Mouse (Mus musculus): ENCODE results near the gene Itgax.
"Not testable (repeated sequence)": the region's sequence is repeated elsewhere in the genome, so short reads cannot be mapped to it uniquely, and the experiment has no call there.

Itgax gene

DNA sequence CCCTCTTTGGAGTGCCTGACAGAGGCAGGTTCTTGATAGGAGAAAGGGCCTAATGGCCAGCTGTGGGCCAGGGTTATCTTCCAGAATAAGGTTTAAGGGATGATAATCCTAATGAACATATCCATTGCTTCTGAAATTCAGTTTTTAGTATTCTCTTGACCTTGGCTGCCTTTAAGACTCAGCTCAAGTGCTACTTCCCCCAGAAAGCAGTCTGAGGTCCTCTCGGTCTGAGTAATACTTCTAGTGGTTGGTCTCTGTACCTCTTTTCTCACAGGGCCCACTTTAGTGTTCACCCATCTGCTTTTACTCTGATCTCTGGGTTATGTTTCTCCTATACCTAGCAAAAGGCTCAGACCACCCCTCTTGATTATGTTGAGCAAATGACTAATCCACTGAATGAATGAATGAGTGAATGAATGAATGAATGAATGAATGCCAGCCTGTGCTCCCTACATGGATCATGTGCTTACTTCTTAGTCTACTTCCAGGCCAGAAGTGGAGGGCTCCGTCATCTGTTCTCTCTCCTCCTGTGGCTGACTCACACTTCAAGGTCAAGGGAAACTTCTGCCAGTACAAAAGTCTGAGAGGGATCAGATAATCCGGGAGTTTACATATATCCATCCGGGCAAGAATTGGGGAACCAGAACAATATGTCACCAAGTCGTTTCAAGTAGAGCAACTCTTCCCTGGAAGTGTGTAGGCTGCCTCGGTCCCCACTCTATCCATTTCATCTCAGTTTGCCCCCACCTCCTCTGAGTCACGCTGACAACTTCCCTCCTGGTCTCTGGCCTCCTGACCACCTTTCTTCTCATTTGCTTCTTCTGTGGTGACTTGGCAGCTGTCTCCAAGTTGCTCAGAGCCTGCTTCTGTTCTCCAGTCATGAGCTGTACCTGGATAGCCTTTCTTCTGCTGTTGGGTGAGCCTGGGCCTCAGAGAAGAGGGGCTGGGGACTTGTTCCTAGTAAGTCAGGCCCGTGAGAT, at the start of gene Itgax:
Gene Itgax (plus strand): TSS at position 807 of the 980 bp plus-strand sequence.
- DNase-seq (ENCODE audit: low spot score), result no peak

DNA sequence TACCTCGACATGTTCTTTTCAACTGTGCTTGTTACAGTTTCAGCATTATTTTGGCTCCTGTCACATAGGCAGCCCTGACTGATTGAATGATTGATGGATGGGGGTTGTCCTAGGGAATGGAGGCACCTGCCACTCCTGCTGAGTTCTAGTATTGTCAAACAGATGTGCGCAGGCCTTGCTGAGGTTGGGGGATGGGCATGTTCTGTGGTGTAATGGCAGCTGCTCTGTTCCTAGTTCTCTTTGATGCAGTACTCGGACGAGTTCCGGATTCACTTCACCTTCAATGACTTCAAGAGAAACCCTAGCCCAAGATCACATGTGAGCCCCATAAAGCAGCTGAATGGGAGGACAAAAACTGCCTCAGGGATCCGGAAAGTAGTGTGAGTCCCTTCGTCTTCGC, 49.3 kb upstream of the Itgax start:
- no peak for DNase-seq (ENCODE audit: low spot score)

DNA sequence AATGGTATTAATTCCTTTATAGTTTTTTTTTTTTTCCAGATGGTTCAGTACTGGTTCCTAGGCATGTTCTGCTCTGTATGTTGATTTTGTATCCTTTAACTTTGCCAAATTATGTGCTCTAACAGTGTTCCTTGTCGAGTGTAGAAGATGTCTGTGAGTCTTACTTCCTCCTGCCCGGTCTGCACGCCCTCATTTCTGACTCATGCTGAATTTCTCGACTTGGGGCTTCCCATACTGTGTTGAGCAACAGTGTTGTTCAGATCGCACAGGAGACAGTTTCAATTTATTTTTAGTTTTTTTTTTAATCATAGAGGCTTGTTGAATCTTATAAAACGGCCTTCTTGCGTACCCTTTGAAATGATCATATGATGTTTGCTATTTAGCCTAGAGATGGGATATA, 40.2 kb upstream of the Itgax start:
- no peak for DNase-seq (ENCODE audit: low spot score)

DNA sequence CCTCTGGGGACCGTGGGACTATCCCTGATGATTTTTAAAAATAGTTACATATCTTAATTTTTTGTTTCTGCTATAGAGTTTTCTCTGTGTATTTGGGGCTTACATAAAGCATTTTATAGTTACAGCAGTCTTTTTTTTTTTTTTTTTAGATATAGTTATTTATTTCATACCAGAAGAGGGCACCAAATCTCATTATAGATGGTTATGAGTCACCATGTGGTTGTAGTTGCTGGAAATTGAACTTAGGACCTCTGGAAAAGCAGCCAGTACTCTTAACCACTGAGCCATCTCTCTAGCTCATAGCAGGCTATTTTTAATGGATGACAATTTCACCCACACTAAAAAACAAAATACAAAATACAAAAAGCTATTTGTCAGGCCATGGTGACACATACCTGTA, 31.2 kb upstream of the Itgax start:
- DNase-seq (ENCODE audit: low spot score), result no peak

DNA sequence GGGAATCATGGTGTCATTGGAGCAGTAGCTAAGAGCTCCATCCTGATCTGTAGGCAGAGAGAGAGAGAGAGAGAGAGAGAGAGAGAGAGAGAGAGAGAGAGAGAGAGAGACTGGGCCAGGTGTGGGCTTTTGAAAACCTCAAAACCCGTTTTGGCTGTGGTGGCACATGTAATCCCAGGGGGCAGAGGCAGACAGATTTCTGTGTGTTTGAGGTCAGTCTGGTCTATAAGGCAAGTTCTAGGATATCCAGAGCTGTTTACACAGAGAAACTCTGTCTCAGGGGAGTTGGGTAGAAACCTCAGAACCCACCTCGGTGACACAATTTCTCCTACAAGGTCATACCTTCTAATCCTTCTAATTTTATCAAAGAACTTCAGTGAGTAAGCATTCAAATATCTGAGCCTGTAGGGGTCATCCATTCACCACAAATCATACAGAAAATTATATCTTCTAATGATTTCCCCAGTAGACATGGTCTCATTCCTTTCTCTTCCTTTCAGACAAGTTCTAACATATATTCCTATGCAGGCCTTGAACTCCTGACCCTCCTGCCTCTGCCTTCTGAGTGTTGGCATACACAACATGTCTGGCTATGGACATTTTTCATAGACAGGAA, 28.5 kb upstream of the Itgax start:
- DNase-seq (ENCODE audit: low spot score), result no peak

DNA sequence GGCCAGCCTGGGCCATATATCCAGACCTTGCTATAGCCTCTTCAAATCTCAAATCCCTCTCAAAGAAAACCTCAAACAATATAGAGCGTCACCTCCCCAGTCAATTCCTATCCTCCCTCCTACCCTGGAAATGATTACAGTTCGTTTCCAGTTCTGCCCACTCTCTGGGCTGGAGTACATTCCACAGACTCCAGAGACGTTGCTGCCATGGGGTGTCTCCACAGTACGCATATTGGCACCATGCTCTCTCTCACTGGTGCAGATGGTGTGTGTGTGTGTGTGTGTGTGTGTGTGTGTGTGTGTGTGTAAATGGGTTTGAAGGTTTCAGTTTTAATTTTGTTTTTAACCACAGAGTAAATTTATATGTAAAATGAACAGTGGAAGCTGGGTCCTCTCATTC, 24.1 kb upstream of the Itgax start:
- DNase-seq (ENCODE audit: low spot score), result peak; percentile 1

DNA sequence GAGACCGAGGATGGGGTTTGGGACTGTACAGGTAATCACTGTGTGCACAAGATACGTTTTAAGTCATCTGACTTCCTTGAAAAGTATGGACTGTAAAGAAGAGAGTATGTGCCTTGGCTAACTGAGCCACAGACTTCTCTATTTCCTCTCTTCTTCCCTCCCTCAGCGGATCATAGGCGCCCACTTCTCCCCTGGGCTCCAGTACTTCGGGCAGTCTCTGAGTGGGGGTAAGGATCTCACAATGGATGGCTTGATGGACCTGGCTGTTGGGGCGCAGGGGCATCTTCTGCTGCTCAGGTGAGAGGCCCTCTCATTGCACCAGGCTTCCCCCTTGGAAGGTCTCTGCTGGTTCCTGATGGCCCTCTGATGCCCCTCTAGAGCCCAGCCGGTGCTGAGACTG, 21.9 kb upstream of the Itgax start:
- no peak for DNase-seq (ENCODE audit: low spot score)

DNA sequence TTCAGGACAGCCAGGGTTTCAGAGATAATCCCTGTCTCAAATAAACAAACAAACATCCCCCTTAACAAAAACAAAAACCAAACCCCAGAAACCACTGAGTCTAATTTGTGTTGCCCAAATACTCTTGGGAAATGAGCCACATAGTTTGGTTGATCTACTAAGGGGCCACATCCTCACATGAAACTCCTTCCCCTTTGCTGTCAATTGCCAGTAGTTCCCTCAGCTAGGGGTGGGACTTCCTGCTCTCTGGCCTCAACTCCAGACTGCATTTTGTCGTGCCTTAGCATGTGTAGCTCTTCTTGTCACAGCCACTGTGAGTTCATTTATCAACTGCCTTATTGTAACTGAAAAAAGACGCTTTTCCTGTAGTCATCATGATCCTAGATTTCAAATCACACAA, 19.0 kb upstream of the Itgax start:
- DNase-seq (ENCODE audit: low spot score), result no peak

DNA sequence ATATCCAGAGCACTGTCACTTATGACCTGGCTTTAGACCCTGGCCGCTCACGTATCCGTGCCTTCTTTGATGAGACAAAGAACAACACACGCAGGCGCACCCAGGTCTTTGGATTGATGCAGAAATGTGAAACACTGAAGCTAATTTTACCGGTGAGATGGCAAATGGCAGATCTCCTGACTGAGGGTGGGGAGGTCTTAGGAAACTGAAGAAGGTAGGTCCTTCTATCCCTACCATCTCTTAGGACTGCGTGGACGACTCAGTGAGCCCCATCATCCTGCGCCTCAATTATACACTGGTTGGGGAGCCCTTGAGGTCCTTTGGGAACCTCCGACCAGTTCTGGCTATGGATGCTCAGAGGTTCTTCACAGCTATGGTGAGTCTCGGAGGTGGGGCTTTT, 17.2 kb upstream of the Itgax start:
- DNase-seq (ENCODE audit: low spot score), result no peak

DNA sequence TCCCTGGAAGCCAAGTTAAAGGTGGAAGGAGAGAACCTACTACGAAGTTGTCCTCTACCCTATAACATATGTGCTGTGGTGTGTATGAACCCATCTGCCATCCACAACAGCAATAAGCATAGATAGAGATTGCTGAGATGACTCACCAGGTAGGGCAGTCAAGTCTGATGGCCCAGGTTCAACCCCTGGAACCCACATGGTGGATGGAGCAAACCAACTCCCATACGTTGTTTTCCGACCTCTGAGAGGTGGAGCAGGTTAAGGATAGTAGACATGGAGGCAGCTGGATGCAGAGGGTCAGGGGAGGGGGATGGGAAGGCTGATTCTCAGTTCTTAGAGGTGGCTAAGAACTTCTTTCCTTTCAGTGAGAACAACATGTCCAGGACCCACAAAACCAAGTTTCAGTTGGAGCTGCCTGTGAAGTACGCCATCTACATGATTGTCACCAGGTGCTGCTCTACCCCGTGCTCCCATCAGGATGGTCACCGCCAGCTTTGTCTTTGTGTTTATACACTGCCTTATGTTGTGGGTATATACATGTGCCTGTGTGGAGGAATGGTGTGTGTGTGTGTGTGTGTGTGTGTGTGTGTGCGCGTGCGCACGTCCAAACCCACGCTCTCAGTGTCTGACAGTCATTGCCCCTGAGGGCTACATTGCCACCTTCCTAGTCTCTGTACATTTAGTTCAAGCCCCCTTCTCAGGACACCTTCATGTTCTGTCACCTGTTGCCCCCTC, 14.8 kb upstream of the Itgax start:
- no peak for DNase-seq (ENCODE audit: low spot score)

DNA sequence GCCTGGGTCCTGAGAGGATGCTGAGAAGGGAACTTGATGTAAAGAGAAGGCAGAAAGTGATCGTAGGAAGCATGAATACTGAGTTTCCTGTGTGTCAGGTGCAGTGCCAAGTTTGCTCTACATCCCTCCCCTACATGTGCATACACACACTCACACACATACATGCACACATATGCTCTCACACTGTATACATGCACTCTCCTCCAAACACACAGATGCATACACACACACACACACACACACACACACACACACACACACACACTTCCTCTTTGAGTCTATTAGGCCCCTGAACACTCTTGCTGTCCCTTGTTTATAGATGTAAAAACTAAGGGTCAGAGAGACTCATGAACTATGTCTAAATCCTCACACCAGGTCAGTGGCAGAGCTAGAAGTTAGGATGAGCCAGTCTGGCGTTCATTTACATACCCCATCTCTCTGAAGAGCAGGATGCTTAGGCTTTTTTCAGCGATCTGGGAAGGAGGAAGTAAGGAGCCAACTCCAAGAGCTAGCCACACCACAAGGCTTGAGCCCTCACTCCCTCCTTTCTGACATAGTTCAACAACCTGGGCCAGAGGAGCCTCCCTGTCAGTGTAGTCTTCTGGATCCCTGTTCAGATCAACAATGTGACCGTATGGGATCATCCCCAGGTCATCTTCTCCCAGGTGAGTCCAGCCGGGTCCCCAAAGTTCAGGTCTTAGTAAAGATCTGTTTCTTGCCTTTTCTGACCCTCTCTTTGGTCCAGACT, 14.0 kb upstream of the Itgax start:
- no peak for DNase-seq (ENCODE audit: low spot score)

DNA sequence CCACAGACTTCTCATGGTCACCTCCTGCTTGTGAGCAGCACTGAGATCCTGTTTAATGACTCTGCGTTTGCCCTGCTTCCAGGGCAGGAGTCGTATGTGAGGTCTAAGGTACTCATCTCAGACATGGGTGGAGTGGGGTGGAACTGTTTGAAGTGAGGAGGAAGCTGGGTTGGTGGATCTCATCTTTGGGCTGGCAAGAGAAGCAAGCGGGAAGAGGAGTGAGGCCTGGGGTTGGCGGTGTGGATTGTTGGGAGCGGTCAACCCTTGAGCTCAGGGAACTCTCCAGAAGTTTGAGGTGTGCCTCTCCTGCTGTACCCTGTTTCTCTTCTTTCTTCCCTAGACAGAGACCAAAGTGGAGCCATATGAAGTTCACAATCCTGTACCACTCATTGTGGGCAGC, 13.0 kb upstream of the Itgax start:
- no peak for DNase-seq (ENCODE audit: low spot score)

DNA sequence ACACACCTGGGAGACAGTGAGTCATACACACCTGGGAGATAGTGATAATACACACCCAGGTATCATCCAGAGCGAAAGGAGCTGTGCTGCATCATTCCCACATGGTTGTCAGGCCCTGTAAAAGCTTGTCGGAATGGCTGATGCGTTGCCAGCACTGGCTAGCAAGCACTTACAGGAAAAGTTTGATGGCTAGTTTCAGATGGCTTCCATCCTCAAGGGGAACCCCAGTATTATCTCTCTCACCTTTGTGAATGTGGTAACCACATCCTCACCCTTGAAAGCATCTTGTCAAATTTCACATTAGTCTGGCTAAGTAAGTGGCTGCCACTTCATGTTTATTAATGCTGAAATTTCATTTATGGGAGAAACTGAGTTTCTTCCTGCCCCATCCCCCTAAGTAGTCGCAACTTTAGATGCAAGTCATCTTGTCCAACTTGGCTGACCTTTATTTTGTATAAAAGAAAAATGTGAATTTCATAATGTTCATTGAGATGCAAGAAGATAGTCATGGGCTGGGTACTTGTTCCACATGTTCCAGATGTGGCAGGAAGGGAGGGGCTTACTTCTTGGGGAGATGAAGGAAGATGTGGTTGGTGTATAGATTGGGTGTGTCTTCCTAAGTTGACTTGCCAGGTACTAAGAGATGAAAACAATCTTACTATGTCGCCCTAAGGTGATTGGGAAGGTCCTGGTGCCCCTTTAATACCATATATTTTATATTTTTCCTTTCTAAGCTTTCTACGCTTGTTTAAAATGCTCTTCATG, 9.4 kb upstream of the Itgax start:
- no peak for DNase-seq (ENCODE audit: low spot score)

DNA sequence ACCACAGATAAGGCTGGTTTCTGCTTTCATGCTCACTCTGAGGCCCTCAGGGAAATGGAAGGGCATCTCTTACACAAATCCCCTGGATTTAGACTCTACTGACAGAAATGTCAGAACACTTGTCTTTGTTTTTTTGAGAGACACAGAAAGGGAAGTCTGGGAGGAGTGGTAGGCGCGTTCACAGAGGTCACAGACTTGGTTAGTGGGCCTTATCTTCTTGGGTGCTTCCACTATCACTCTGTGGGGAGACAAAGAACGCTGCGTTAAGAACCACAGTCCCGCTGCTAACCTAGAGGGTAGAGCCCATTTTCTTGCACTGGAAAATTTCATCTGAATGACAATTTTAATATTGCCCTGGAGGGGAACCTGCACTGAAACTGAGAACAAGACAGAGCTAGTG, 2.8 kb downstream of the Itgax start:
- DNase-seq (ENCODE audit: low spot score), result no peak

DNA sequence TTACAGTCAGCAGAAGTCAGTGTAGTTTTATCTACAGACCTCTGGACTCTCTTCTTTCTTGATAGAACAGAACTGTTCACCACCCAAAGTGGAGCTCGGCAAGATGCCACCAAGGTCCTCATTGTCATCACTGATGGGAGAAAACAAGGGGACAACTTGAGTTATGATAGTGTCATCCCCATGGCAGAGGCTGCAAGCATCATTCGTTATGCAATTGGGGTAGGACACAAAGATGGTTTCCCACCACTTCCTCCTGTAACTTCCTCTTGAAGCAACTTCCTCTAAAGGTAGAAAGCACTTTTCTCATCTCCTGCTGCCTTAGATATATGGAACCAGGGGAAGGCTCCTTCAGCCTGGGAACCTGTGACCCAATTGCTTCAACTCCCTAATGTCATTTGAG, 4.2 kb downstream of the Itgax start:
- DNase-seq (ENCODE audit: low spot score), result no peak

DNA sequence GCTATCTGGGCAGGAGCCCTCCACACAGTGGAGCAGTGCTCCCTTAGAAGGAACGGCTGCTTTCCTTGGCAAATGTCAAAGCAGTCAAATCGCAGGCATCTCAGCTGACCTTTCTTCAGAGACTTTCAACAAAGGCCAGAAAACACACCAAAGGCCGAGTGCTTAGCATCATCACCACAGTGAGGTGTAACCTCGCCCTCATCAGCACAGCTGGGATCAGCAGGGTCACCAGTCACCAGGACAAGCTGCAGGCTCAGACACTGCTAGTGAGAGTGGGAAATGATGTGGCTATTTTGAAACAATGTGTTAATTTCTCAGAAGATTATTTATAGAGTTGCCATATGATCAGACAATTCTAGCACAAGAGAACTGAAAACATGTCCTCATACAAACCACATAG, 7.6 kb downstream of the Itgax start:
- DNase-seq (ENCODE audit: low spot score), result no peak

DNA sequence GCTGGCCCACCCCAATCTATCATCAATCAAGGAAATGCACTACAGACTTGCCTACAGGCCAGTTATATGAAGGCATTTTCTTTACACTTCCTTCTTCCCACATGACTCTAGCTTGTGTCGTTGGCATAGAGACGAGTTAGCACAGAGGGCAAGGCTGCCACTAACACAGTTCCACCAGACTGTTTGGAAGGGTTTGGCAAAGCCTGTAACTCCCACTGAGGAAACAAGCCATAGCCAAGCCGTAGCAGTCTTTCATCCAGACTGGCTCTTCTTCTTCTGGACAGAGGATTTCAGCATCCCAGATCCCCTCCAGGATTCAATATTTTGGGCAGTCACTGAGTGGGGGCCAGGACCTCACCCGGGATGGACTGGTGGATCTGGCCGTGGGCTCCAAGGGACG, 10.3 kb downstream of the Itgax start:
- no peak for DNase-seq (ENCODE audit: low spot score)

DNA sequence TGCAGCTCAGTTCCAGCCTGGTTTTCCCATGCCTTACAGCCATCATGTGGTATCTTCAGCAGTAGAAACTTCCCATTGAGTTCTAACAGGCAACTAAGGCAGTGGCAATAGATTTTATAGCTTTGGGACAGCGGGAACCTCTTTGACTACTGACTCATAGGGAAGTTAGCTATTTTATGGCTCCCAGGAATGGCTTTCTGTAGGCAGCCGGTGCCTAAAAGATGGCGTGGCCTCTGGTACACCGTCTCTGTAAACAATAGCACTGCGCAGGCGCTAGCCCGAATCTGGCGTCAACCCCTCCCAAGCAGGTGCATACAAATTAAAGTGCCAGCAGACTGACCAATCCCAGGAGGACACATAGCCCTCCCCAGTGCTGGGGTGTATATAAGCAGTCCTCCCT, 21.6 kb downstream of the Itgax start:
- DNase-seq (ENCODE audit: low spot score), result no peak

DNA sequence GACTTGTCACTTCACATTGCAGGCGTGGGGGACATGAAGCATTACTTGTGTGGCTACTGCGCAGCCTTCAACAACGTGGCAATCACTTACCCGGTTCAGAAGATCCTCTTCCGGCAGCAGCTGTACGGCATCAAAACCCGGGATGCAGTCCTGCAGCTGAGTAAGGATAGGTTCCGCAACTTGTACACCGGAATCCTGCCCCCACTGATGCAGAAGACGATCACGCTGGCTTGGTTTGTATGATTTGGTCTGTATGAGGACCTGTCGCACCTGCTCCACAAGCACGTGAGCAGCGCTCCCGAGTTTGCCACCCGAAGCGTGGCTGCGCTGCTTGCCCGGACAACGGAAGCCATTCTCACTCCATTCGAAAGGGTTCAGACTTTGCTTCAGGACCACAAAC, 24.7 kb downstream of the Itgax start, which contains the start of gene Itgad:
Gene Itgad (plus strand): TSS at position 301 of the 400 bp plus-strand sequence.
- DNase-seq (ENCODE audit: low spot score), result no peak

DNA sequence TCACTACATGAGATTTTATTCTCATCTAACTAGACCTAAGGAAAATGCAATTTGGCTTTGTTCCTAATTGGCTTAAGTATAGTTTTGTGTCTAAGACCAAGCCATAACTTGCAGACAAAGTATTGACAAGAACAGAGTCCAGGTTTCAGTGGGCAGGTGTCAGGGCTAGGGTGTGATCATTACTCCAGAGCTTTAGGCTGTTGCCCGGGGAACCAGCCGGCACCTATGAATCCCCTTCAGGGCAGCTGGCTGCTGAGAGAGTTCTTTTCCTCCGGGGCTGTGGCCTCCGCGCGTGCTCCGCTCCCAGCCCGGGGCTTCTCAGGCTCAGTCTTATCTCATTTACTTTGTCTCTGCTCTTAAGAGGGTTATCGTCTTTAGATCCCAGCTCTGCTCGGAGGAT, 25.6 kb downstream of the Itgax start:
- DNase-seq (ENCODE audit: low spot score), result no peak

DNA sequence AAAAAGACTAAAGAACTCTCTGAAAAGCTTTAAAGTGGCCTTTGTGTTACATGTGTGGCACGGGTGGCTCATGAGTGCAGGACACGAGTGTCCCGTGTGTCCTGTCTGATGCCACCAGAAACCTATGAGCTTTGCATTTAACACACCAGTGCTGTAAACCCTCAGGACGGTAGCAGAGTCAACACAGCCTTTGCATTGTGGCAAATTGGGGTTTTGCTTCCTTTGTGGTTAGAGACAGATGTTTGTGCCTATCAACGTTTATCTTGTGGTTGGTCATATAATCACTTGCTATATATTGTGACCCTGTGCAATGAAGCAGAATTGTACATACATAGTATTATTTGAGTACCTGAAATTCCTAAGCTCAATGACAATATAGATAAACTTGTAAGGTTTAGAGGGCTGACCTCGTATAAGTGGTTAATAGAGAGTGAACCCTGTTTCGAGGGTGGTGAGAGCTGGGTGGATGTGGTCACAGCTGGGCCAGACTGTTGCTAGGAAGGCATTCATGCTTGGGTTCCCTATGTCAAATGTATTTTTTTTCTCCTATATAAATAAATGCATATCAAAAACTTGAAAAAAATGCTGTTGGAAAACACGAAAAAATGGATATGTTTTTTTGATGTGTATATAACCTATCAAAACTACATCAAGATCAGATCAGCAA, 29.5 kb downstream of the Itgax start:
- DNase-seq (ENCODE audit: low spot score), result not testable (repeated sequence)
